Mouse (Mus musculus): ENCODE results near the gene Rnf121.

The Rnf121 gene

GRCm38 (mm10) chr7:102065046-102065891, at the start of gene Rnf121, which contains the start of the genes Xndc1 and Xntrpc:
TSS of gene Rnf121 (minus strand) at chr7:102065469.
TSS of gene Xndc1 (plus strand) at chr7:102065511.
TSS of gene Xntrpc (plus strand) at chr7:102065713.
- DNase-seq = peak; percentile 94

- no peak for DNase-seq
These were observed 48.0 kb upstream of the Rnf121 start for GRCm38 (mm10) chr7:102113151-102113729.

GRCm38 (mm10) chr7:102109746-102110145, 44.5 kb upstream of the Rnf121 start:
- no peak for DNase-seq

GRCm38 (mm10) chr7:102109171-102109570, 43.9 kb upstream of the Rnf121 start, which contains the start of gene Art5:
TSS of gene Art5 (minus strand) at chr7:102109489.
- DNase-seq = no peak

- no peak for DNase-seq
These were observed 42.9 kb upstream of the Rnf121 start for GRCm38 (mm10) chr7:102108206-102108605.

GRCm38 (mm10) chr7:102106700-102107141, 41.5 kb upstream of the Rnf121 start:
- DNase-seq = no peak

- no peak for DNase-seq
These were observed 38.9 kb upstream of the Rnf121 start for GRCm38 (mm10) chr7:102104126-102104525.

GRCm38 (mm10) chr7:102103555-102103954, 38.3 kb upstream of the Rnf121 start:
- DNase-seq = no peak

- DNase-seq = no peak
These were observed 37.4 kb upstream of the Rnf121 start for GRCm38 (mm10) chr7:102102696-102103095.

- DNase-seq = no peak
These were observed 37.0 kb upstream of the Rnf121 start for GRCm38 (mm10) chr7:102102241-102102640.

- no peak for DNase-seq
These were observed 36.2 kb upstream of the Rnf121 start, which contains the start of gene Art1 for GRCm38 (mm10) chr7:102101487-102101886. TSS of gene Art1 (plus strand) at chr7:102101743.

GRCm38 (mm10) chr7:102100868-102101267, 35.6 kb upstream of the Rnf121 start:
- no peak for DNase-seq

- peak; percentile 16 for DNase-seq
These were observed 34.7 kb upstream of the Rnf121 start for GRCm38 (mm10) chr7:102099760-102100661.

GRCm38 (mm10) chr7:102087336-102087735, 22.1 kb upstream of the Rnf121 start:
- no peak for DNase-seq

- DNase-seq = no peak
These were observed 18.9 kb upstream of the Rnf121 start for GRCm38 (mm10) chr7:102084041-102084696.

GRCm38 (mm10) chr7:102082816-102083215, 17.5 kb upstream of the Rnf121 start, which contains the start of gene Trpc2:
TSS of gene Trpc2 (plus strand) at chr7:102083116.
- no peak for DNase-seq

GRCm38 (mm10) chr7:102081784-102082183, 16.5 kb upstream of the Rnf121 start:
- DNase-seq = no peak

GRCm38 (mm10) chr7:102080311-102080710, 15.0 kb upstream of the Rnf121 start:
- peak; percentile 12 for DNase-seq

GRCm38 (mm10) chr7:102078517-102078916, 13.2 kb upstream of the Rnf121 start:
- DNase-seq = peak; percentile 31

- DNase-seq = no peak
These were observed 11.5 kb upstream of the Rnf121 start for GRCm38 (mm10) chr7:102076714-102077296.

- DNase-seq = no peak
These were observed 1.1 kb upstream of the Rnf121 start for GRCm38 (mm10) chr7:102066363-102066762.

GRCm38 (mm10) chr7:102064655-102065045, 619 bp downstream of the Rnf121 start:
- DNase-seq = no peak

All from kidney, adult 18-20 months (tissue).